Mouse (Mus musculus) thymus, adult 2 months (tissue): ENCODE data around the gene Zcchc24. TPM values are rescaled to one million over a fixed set of nuclear protein-coding genes. Genes with fewer than 3 reads are reported as not detected.

Experiments used
- DNase-seq: peaks from one replicate; pipeline ENCODE4 v3.0.0; 2021
- H3K27ac ChIP-seq: fragments of 200-500 bp; 2 replicates; pipeline ENCODE4 v1.5.1; 2012; ENCODE audit warnings: low read length, control low read depth; ENCODE audit not compliant: control insufficient read depth, insufficient read depth
- H3K27me3 ChIP-seq: fragments of 200-500 bp; 2 replicates; pipeline ENCODE4 v1.6.1; 2012; ENCODE audit warnings: mild to moderate bottlenecking, low read length, moderate library complexity, mixed read lengths; ENCODE audit not compliant: control insufficient read depth, insufficient read depth
- H3K36me3 ChIP-seq: fragments of 200-500 bp; 2 replicates; pipeline ENCODE4 v1.6.1; 2012; ENCODE audit warnings: mild to moderate bottlenecking, low read length, moderate library complexity; ENCODE audit not compliant: control insufficient read depth, insufficient read depth
- H3K4me1 ChIP-seq: fragments of 200-500 bp; replicated peaks from 2 replicates; pipeline ENCODE4 v1.6.1; 2012; ENCODE audit warnings: low read length; ENCODE audit not compliant: control insufficient read depth, insufficient read depth
- H3K4me3 ChIP-seq: fragments of 200-500 bp; 2 replicates; pipeline ENCODE4 v1.5.1; 2012; ENCODE audit warnings: mild to moderate bottlenecking, low read length, control low read depth, moderate library complexity; ENCODE audit not compliant: control insufficient read depth, insufficient read depth
- CTCF ChIP-seq: fragments of 200-500 bp; IDR thresholded peaks from 2 replicates; pipeline ENCODE4 v1.5.1; 2012; ENCODE audit warnings: mild to moderate bottlenecking, control low read depth, low read length, moderate library complexity, borderline replicate concordance; ENCODE audit not compliant: control insufficient read depth, poor library complexity, insufficient read depth; ENCODE audit errors: extremely low read depth
- POLR2A ChIP-seq: fragments of 200-500 bp; IDR thresholded peaks from 2 replicates; pipeline ENCODE4 v1.6.1; 2012; ENCODE audit warnings: mild to moderate bottlenecking, low read length, control low read depth, moderate library complexity; ENCODE audit not compliant: control insufficient read depth, poor library complexity, insufficient read depth; ENCODE audit errors: extremely low read depth
- WGBS: fragments of 180-500 bp; shearing (Covaris S2); methylation state at CpG from one replicate; pipeline ENCODE4 v1.1.7; 2018; 5-methylcytosine and 5-hydroxymethylcytosine counted together
- polyA plus RNA-seq: library from polyadenylated mRNA; depleted of rRNA; stranded (reverse); fragments of >200 nt; gene quantifications from 2 replicates; pipeline ENCODE4 v1.2.3, GENCODE M21; 2012

The Zcchc24 gene
- polyA plus RNA-seq, 1 experiment = 26.2 TPM

- 72% methylated on average over 6 of the region's 6 CpGs for WGBS
- no peak for TF ChIP-seq CTCF
- TF ChIP-seq POLR2A = no peak
- H3K36me3 ChIP-seq = no peaks in the 10 kb centered on the region
- H3K27ac ChIP-seq = no peak overlapping the region
- H3K4me3 ChIP-seq = no peak overlapping the region
- H3K4me1 ChIP-seq = peaks cover 2% of the 10 kb centered on the region; the same call in 1 of the 2 replicates
- no peaks in the 10 kb centered on the region for H3K27me3 ChIP-seq
- no peak for DNase-seq
These were observed 32.2 kb downstream of the Zcchc24 start for GRCm38 (mm10) chr14:25736589-25736988.

DNA sequence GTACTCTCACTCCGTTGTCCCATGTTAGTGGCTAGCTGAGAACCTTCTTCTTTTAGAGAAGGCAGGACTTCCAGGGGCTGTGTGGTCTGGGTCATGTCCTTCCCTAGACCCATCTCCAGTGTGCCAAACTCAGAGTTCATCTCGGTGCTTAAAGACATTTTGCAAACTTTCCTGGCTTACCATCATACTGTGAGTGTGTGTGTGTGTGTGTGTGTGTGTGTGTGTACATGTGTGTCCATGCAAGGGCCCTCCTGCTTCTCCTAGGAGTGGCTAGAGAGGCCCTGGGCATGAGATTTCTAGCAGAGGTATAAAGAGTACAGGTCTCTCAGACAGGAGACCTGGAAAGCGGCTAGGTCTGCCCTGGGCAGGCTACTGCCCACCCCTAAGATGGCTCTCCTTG is 32.7 kb downstream of the Zcchc24 start:
- TF ChIP-seq POLR2A (no peak), CTCF (no peak)
- 72% methylated on average over 3 of the region's 3 CpGs for whole genome bisulfite sequencing
- DNase-seq = no peak
- no peak overlapping the region for H3K4me3 ChIP-seq
- H3K4me1 ChIP-seq = peaks cover 2% of the 10 kb centered on the region; the same call in 1 of the 2 replicates
- H3K27me3 ChIP-seq = no peaks in the 10 kb centered on the region
- no peak overlapping the region for H3K27ac ChIP-seq
- H3K36me3 ChIP-seq = no peaks in the 10 kb centered on the region

- Histone ChIP-seq H3K27ac (no peak overlapping the region), H3K4me3 (no peak overlapping the region), H3K27me3 (no peaks in the 10 kb centered on the region), H3K4me1 (peaks cover 2% of the 10 kb centered on the region; the same call in 1 of the 2 replicates), H3K36me3 (no peaks in the 10 kb centered on the region)
- WGBS = 74% methylated on average over 17 of the region's 17 CpGs
- no peak for DNase-seq
- TF ChIP-seq CTCF (no peak), POLR2A (no peak)
These were observed 33.8 kb downstream of the Zcchc24 start for GRCm38 (mm10) chr14:25734736-25735716.

- Histone ChIP-seq H3K27me3 (no peaks in the 10 kb centered on the region), H3K36me3 (no peaks in the 10 kb centered on the region), H3K4me3 (no peak overlapping the region), H3K27ac (no peak overlapping the region), H3K4me1 (peaks cover 40% of the 10 kb centered on the region)
- TF ChIP-seq POLR2A (no peak), CTCF (no peak)
- no peak for DNase-seq
- WGBS = 66% methylated on average over 5 of the region's 5 CpGs
These were observed 41.7 kb downstream of the Zcchc24 start for GRCm38 (mm10) chr14:25727149-25727510.

DNA sequence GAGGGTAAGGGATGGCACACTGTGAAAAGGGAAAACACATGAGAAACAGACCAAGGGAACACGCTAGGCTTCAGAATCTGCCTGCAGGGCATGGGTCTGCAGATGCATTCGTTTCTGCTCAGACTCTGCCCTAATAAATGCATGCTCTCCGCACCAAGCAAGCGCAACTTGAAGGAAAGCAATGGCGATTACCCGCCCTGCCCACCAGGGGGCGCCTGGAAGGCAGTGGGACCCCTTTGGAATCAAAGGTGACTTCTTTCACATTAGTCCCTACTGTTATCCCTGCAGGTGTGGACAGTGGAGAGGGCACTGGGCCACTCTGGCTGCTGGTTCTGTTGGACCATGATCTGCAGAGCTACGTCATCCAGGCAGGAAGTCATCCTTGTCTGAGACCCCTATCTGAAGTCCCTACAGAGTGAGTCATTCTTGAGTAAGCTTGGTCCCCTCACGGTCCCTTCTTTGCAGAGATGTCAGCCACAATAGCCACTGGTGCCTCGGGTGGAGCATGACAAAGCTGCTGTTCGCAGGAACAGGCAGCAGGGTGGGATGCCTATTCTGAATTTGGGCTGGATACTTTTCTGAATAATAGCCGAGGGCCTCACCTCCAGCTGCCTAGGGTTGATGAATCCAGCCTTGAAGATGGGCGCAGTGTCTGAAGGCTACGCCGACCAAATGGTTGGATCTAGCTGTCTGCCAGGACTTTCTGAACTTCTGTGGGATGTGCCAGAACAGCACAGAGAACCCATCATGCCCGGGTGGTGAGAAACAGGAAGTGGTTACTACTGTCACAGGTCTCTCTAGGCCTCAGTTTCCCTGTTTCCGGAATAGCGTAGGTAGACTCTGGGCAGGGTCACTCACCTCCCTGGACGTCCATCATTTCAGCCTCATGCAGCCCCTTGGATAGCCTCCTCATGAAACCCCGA is 42.4 kb downstream of the Zcchc24 start:
- H3K27me3 ChIP-seq = no peaks in the 10 kb centered on the region
- TF ChIP-seq CTCF (peak; percentile 98), POLR2A (no peak)
- 46% methylated on average over 20 of the region's 20 CpGs for WGBS
- H3K4me3 ChIP-seq = no peak overlapping the region
- no peaks in the 10 kb centered on the region for H3K36me3 ChIP-seq
- peaks cover 47% of the 10 kb centered on the region for H3K4me1 ChIP-seq
- no peak overlapping the region for H3K27ac ChIP-seq
- DNase-seq = peak; percentile 66

DNA sequence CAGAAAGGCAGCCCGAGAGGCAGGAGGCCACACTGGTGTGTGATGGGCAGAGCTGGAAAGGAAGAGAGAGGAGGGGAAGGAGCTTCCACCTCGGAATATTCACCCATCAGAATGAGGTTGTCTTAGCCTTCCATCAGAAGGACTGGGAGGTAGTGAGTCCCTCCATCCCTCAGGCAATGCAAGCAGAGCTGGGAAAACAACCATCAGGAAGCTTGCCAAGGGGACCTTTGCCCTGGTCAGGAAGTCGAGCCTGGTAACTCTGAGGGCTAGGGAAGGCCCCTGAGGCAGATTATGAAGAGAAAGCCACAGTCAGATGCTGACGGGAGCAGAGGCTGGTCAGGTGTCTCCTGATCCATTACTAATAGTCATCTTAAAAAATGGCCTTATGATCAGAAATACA is 43.1 kb downstream of the Zcchc24 start:
- no peak overlapping the region for H3K4me3 ChIP-seq
- no peak for TF ChIP-seq CTCF
- no peak for TF ChIP-seq POLR2A
- peaks cover 48% of the 10 kb centered on the region for H3K4me1 ChIP-seq
- H3K27ac ChIP-seq = no peak overlapping the region
- 72% methylated on average over 4 of the region's 4 CpGs for WGBS
- H3K36me3 ChIP-seq = no peaks in the 10 kb centered on the region
- DNase-seq = no peak
- H3K27me3 ChIP-seq = no peaks in the 10 kb centered on the region

DNA sequence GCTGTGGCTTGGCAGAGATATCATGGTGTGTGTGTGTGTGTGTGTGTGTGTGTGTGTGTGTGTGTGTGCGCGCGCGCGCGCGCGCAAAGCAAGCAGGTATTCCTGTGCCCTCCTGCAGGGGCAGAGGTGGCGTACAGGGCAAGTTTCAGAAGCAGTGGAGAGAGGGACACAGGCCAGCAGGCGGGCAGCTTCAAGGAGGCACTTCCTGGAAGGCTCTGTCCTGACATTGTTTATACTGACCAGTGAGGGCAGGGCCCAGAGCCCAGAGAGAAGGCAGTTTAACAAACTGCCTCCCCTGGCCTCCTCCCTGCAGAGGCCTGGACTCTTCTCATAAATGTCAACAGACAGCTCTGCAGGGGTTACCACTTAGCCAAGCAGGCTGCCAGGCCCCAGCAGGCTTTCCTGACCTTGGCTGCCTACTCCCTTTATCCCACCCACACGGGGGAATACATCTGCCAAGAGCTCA is 43.8 kb downstream of the Zcchc24 start:
- Histone ChIP-seq H3K4me1 (peaks cover 49% of the 10 kb centered on the region), H3K27me3 (no peaks in the 10 kb centered on the region), H3K36me3 (no peaks in the 10 kb centered on the region), H3K27ac (peak overlapping the region; percentile 20; the same call in 1 of the 2 replicates), H3K4me3 (no peak overlapping the region)
- TF ChIP-seq CTCF (peak; percentile 13; the same call in 1 of the 2 replicates), POLR2A (no peak)
- DNase-seq = no peak
- WGBS = 75% methylated on average over 11 of the region's 11 CpGs
